Mouse (Mus musculus): ENCODE data around the gene Sar1a. TPM values are rescaled to one million over a fixed set of nuclear protein-coding genes. Genes with fewer than 3 reads are reported as not detected.

Sar1a gene
- polyA plus RNA-seq (2014; fragmentation: Nextera tagmentation; extraction: Ambion mirVana): 189 and 227 TPM in 2 replicates

DNA sequence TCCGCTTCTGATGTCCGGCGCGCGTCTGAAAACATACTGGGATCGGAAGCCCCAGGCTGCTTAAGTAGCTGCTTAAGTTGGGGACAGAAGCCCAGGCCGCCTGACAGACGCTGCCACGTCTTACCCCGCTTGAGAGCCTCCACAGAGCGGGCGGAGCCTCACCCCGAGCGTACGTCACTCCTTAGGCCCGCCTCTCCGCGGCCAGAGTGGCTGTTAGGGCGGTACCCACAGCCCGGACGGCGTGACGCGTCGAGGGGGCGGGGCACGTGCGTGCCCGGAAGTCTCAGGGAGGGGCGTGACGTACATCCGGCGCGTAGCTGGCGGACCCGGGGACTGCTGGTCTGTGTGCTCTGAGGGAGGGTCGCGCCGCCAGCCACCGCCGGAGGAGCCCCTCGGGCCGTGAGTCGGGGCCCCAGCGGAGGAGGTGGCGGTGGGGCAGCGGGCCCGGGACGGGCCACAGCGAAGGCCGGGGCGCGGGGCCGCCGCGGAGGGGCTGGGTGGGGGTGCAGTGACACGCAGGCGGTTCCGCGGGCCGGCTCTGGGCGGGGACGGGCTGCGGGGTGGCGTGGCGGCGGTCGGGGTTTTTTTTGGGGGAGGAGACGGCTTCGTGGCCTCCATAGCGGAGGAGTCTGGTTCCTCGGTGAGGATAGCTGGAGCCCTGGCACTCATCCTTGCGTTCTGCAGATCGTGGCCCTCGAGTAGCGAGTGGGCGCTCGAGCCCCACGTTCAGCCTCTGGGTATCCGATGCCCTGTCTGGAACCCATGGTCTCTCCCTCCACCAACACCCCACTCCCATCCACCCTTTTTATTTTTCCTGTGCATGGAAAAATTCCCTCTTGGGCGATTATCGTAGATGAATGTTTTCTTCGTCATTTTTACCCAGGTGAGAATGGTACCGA, at the start of gene Sar1a:
Gene Sar1a, plus strand, starts transcription at position 285 of the 899 bp plus-strand sequence.
- Histone ChIP-seq H3K4me2 (ENCODE audit: low read length) (peak within 1 kb of the TSS; percentile 93), H3K27ac (replicated peaks; ENCODE audit: low read depth, low read length) (peak within 1 kb of the TSS; percentile 78), H3K4me3 (replicated peaks; ENCODE audit: low read depth, low read length) (peak within 1 kb of the TSS; percentile 94), H3K9ac (replicated peaks; ENCODE audit: low read length) (peak within 1 kb of the TSS; percentile 92), H3K27me3 (ENCODE audit: control insufficient read depth, insufficient read depth, low read length) (no peaks in the 10 kb centered on the region), H3K9me3 (ENCODE audit: control insufficient read depth, low read length) (no peaks in the 10 kb centered on the region), H3K36me3 (ENCODE audit: control insufficient read depth, insufficient read depth, low read length) (peaks cover 3% of the 10 kb centered on the region; the same call in 1 of the 2 replicates), H3K4me1 (ENCODE audit: control insufficient read depth, insufficient read depth, low read length) (peaks cover 14% of the 10 kb centered on the region)
- DNase-seq (peak; percentile 99), ATAC-seq (ENCODE audit: low FRiP score, low TSS enrichment) (peak; percentile 100)
- under 1% methylated on average over 84 of the region's 84 CpGs for WGBS

DNA sequence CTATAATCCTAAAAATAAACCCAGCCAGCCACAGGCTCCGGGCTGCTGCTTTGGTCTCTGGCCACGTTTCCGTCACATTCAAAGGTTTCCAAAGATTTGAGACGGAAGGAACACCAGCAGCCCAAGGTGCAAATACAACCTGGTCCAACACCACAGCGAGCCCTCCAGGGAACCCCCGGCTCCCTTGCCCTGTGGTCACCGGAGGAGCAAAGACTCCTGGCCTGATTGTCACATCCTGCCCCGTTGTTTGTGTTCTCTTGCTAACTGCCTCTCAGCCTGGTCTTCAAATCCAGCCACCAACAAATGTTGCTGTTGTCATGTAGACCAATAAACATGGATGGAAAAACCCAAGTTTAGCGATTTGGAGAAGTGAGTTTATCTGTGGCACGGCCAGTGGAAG, 47.7 kb upstream of the Sar1a start:
- WGBS: 89% methylated on average over 10 of the region's 10 CpGs
- H3K9ac ChIP-seq (replicated peaks; ENCODE audit: low read length): no peak overlapping the region
- no peaks in the 10 kb centered on the region for H3K9me3 ChIP-seq (ENCODE audit: control insufficient read depth, low read length)
- H3K4me2 ChIP-seq (ENCODE audit: low read length): no peak overlapping the region
- H3K27me3 ChIP-seq (ENCODE audit: control insufficient read depth, insufficient read depth, low read length): no peaks in the 10 kb centered on the region
- no peak for DNase-seq
- no peak overlapping the region for H3K27ac ChIP-seq (replicated peaks; ENCODE audit: low read depth, low read length)
- no peak overlapping the region for H3K4me3 ChIP-seq (replicated peaks; ENCODE audit: low read depth, low read length)
- no peak for ATAC-seq (ENCODE audit: low FRiP score, low TSS enrichment)
- H3K36me3 ChIP-seq (ENCODE audit: control insufficient read depth, insufficient read depth, low read length): no peaks in the 10 kb centered on the region
- H3K4me1 ChIP-seq (ENCODE audit: control insufficient read depth, insufficient read depth, low read length): no peaks in the 10 kb centered on the region

DNA sequence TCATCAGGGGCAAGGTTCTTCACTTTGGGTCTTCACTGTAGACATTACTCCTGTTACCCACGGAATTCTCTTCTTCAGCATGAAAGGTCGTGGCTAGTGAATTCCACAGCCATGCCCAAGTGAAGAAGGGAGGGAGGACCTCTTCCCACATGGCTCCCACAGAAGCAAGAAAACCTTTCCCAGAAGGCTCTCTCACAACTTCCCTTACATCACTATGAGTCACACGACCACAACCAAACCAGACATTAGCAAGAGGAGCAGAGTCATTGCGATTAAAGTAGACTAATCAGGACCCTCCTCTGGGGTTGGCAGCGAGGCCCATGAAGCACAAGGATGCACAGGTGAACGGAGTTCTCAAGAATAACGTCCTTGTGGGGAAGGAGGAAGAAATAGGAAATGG, 43.0 kb upstream of the Sar1a start:
- no peak for ATAC-seq (ENCODE audit: low FRiP score, low TSS enrichment)

DNA sequence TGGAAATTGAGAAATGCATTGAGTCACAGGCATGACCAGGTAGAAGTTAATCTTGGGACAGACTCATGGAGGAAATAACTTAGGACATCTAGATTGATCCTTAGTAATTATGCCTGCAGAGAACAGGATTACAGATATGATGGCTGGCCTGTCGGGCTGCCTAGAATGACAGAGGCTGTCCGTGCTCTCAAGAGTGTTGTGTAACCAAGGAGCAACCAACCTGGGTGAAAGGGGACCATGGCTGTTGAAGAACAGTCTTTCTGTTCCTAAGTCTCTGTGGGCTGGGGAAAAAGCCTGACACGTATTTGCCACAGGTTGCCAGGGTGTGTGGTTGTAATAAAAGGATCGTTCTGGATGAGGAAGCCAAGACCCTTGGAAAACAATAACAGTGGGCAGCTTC, 39.7 kb upstream of the Sar1a start:
- H3K9me3 ChIP-seq (ENCODE audit: control insufficient read depth, low read length): no peaks in the 10 kb centered on the region
- DNase-seq: no peak
- H3K4me1 ChIP-seq (ENCODE audit: control insufficient read depth, insufficient read depth, low read length): no peaks in the 10 kb centered on the region
- ATAC-seq (ENCODE audit: low FRiP score, low TSS enrichment): no peak
- 75% methylated on average over 4 of the region's 4 CpGs for WGBS
- H3K36me3 ChIP-seq (ENCODE audit: control insufficient read depth, insufficient read depth, low read length): no peaks in the 10 kb centered on the region
- no peaks in the 10 kb centered on the region for H3K27me3 ChIP-seq (ENCODE audit: control insufficient read depth, insufficient read depth, low read length)
- H3K9ac ChIP-seq (replicated peaks; ENCODE audit: low read length): no peak overlapping the region
- H3K27ac ChIP-seq (replicated peaks; ENCODE audit: low read depth, low read length): no peak overlapping the region
- H3K4me2 ChIP-seq (ENCODE audit: low read length): no peak overlapping the region
- H3K4me3 ChIP-seq (replicated peaks; ENCODE audit: low read depth, low read length): no peak overlapping the region

More for the DNA sequence above, 43.0 kb upstream of the Sar1a start:
- DNase-seq: no peak
- H3K27ac ChIP-seq (replicated peaks; ENCODE audit: low read depth, low read length): no peak overlapping the region
- H3K4me2 ChIP-seq (ENCODE audit: low read length): no peak overlapping the region
- H3K9ac ChIP-seq (replicated peaks; ENCODE audit: low read length): no peak overlapping the region
- WGBS: 78% methylated on average over 7 of the region's 7 CpGs
- no peaks in the 10 kb centered on the region for H3K9me3 ChIP-seq (ENCODE audit: control insufficient read depth, low read length)
- no peak overlapping the region for H3K4me3 ChIP-seq (replicated peaks; ENCODE audit: low read depth, low read length)
- no peaks in the 10 kb centered on the region for H3K27me3 ChIP-seq (ENCODE audit: control insufficient read depth, insufficient read depth, low read length)
- H3K4me1 ChIP-seq (ENCODE audit: control insufficient read depth, insufficient read depth, low read length): no peaks in the 10 kb centered on the region
- no peaks in the 10 kb centered on the region for H3K36me3 ChIP-seq (ENCODE audit: control insufficient read depth, insufficient read depth, low read length)

DNA sequence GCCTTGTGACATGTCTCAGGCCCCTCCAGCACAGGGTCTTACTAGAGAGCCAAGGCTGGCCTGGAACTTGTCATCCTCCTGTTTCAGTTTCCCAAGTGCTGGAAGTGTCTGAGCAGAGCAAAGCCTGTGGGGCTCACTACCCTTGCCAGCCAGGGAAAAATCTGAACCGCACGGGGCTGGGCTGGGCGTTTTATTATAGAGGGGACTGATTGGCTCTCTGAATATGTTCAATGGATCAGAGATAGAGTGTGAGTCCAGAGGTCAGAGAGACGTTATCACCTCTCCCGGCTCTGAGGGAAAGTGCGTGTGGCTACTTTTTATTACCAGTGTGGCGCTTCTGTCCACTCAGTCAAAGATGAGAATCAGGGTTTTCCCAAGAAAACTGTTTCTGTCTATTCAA, 33.5 kb upstream of the Sar1a start:
- Histone ChIP-seq H3K9me3 (ENCODE audit: control insufficient read depth, low read length) (no peaks in the 10 kb centered on the region), H3K36me3 (ENCODE audit: control insufficient read depth, insufficient read depth, low read length) (no peaks in the 10 kb centered on the region), H3K4me2 (ENCODE audit: low read length) (no peak overlapping the region), H3K27me3 (ENCODE audit: control insufficient read depth, insufficient read depth, low read length) (no peaks in the 10 kb centered on the region), H3K4me3 (replicated peaks; ENCODE audit: low read depth, low read length) (no peak overlapping the region), H3K9ac (replicated peaks; ENCODE audit: low read length) (no peak overlapping the region), H3K27ac (replicated peaks; ENCODE audit: low read depth, low read length) (no peak overlapping the region), H3K4me1 (ENCODE audit: control insufficient read depth, insufficient read depth, low read length) (peaks cover 7% of the 10 kb centered on the region)
- DNase-seq (no peak), ATAC-seq (ENCODE audit: low FRiP score, low TSS enrichment) (no peak)
- 76% methylated on average over 7 of the region's 7 CpGs for WGBS

DNA sequence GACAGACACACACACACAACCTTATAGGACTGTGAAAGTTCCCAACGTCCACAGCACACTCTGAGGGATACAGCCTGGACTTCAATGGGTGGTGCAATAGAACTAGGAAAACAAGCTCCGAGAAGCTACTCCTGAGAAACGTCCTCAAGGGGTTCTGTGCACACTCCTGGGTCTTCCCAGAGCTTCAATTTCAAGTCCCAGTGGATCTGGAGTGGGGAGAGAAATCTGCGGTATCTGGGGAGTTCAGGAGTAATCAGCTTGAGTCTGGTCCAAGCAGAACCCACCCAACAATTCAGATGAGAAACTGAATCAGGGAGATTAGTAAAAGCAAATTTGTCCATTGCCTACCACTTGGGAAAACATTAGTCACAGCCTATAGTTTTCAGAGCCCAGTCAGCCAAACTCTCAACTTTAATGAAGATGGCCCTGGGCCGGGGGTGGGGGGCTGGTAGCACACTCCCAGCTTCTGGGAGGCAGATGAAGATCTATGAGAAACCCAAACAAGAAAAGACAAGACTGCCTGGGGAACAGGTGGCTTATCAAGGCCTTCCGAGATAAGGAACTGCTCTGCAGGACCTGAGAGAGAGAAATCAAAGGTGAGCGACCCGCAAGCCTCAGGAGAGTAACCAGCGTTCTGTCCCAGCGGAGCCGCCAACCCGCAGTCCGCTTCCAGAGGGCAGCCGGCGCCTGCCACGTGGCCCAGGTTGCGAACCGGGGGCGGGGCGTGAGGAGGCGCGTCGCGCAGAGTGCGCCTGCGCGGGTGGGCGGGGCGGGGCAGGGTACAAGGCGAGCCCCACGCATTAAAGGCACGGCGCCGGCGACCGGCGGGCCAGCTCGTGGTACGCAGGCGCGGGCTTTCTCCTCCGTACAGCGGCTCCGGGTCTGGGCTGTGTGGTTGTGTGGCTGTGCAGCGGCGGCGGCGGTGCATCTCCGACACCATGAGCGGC, 32.0 kb upstream of the Sar1a start, which contains the start of gene Ppa1:
Gene Ppa1, plus strand, starts transcription at position 763 of the 947 bp plus-strand sequence.
- H3K27ac ChIP-seq (replicated peaks; ENCODE audit: low read depth, low read length): peak within 1 kb of the TSS; percentile 86
- H3K9ac ChIP-seq (replicated peaks; ENCODE audit: low read length): peak within 1 kb of the TSS; percentile 84
- peaks cover 7% of the 10 kb centered on the region for H3K4me1 ChIP-seq (ENCODE audit: control insufficient read depth, insufficient read depth, low read length)
- H3K4me2 ChIP-seq (ENCODE audit: low read length): peak within 1 kb of the TSS; percentile 94
- H3K9me3 ChIP-seq (ENCODE audit: control insufficient read depth, low read length): no peaks in the 10 kb centered on the region
- peak within 1 kb of the TSS; percentile 75 for H3K4me3 ChIP-seq (replicated peaks; ENCODE audit: low read depth, low read length)
- no peaks in the 10 kb centered on the region for H3K27me3 ChIP-seq (ENCODE audit: control insufficient read depth, insufficient read depth, low read length)
- H3K36me3 ChIP-seq (ENCODE audit: control insufficient read depth, insufficient read depth, low read length): peaks cover 7% of the 10 kb centered on the region; the same call in 1 of the 2 replicates
- DNase-seq (peak; percentile 97), ATAC-seq (ENCODE audit: low FRiP score, low TSS enrichment) (peak; percentile 97)
- WGBS: 4% methylated on average over 43 of the region's 50 CpGs

DNA sequence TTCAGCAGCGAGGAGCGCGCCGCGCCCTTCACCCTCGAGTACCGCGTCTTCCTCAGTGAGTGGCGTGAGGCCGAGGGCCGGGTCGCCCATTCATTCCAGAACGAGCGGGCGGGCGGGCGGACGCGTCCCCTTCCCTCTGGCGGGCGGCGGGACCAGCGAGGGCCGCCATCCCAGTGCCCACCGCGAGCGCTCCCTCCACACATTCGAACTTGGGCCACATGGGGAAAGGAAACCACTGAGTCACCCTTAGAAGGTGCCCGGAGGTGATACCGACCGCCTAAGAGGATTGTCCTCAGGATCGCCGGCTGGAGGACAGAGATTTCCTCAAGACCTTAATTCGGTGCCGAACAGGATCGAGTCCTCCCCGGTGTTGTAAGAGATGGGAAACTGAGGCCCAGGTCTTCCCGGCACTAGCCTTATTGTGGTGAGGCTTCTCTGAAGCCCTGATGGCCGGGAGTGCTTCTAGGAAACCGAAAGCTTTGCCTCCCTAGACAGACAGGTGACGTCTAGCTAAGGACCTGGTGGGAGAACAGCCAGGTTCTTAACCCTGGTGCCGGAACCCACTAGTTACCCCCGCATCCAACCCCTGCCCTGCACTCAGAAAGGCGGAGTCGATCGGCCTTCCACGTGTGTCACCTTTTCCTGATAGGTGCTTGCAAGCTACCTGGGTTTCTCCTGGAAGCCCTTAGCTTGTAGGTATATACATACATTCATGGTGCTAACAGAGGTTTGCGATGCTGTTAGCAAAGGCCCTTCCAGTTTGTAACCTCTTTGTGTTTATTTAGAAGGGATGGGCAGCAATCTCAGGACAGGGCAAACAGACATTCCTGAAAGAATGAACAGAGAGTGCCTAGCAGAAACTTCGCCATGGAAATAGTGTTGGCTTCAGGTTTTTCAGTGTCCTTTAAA, 31.1 kb upstream of the Sar1a start:
- Histone ChIP-seq H3K4me2 (ENCODE audit: low read length) (peak overlapping the region; percentile 94), H3K27me3 (ENCODE audit: control insufficient read depth, insufficient read depth, low read length) (no peaks in the 10 kb centered on the region), H3K9me3 (ENCODE audit: control insufficient read depth, low read length) (no peaks in the 10 kb centered on the region), H3K36me3 (ENCODE audit: control insufficient read depth, insufficient read depth, low read length) (peaks cover 15% of the 10 kb centered on the region), H3K27ac (replicated peaks; ENCODE audit: low read depth, low read length) (peak overlapping the region; percentile 86), H3K4me3 (replicated peaks; ENCODE audit: low read depth, low read length) (peak overlapping the region; percentile 75), H3K9ac (replicated peaks; ENCODE audit: low read length) (peak overlapping the region; percentile 84), H3K4me1 (ENCODE audit: control insufficient read depth, insufficient read depth, low read length) (peaks cover 7% of the 10 kb centered on the region)
- DNase-seq: no peak
- peak; percentile 79 for ATAC-seq (ENCODE audit: low FRiP score, low TSS enrichment)
- WGBS: 1% methylated on average over 49 of the region's 49 CpGs

DNA sequence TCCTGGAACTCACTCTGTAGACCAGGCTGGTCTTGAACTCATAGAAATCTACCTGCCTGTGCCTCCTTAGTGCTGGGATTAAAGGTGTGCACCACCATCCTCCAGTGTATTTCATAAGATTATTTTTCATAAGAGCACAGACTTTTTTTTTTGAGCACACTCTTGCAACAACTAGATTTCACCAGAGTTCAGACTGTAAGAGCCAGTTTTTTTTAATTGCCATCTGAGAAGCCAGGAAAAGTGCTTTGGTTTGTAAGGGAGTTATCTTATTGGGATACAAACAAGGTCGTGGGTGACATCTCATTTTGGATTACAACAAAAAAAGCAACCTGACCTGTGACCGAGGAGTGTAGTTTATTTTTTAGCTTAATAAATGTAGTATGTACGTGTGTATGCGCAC, 26.0 kb upstream of the Sar1a start:
- H3K4me2 ChIP-seq (ENCODE audit: low read length): no peak overlapping the region
- no peaks in the 10 kb centered on the region for H3K27me3 ChIP-seq (ENCODE audit: control insufficient read depth, insufficient read depth, low read length)
- DNase-seq (no peak), ATAC-seq (ENCODE audit: low FRiP score, low TSS enrichment) (no peak)
- H3K9ac ChIP-seq (replicated peaks; ENCODE audit: low read length): no peak overlapping the region
- WGBS: 92% methylated on average over 4 of the region's 4 CpGs
- H3K4me3 ChIP-seq (replicated peaks; ENCODE audit: low read depth, low read length): no peak overlapping the region
- H3K27ac ChIP-seq (replicated peaks; ENCODE audit: low read depth, low read length): no peak overlapping the region
- H3K4me1 ChIP-seq (ENCODE audit: control insufficient read depth, insufficient read depth, low read length): peaks cover 5% of the 10 kb centered on the region
- H3K9me3 ChIP-seq (ENCODE audit: control insufficient read depth, low read length): no peaks in the 10 kb centered on the region
- peaks cover 33% of the 10 kb centered on the region for H3K36me3 ChIP-seq (ENCODE audit: control insufficient read depth, insufficient read depth, low read length)

Data from midbrain, embryonic 14.5 days (tissue).